8 mouse cellular contexts compared by ENCODE assay signal in the genomic region with DNA sequence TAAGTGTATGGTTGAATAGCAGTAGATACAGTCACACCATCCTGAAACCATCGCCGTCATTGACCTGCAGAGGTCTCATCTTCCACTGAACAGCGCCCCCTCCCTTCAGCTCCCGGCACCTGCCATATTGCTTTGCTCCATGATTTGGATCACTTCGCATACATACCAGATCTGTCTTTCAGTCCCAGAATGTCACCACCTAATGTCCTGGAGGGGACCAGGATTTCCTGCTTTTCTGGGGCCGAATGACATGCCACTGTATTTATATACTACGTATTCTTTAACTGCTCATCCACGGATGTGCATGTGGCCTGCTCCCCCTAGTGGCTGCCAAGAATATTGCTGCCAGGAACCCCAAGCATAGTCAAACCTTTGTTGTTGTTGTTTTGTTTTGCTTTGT. TPM values are rescaled to one million over a fixed set of nuclear protein-coding genes. Genes with fewer than 3 reads are reported as not detected.
DNase-seq lines count a peak whose midpoint lies in the region; ATAC-seq and TF ChIP-seq lines count a peak whose summit lies in the region.

No protein-coding gene starts in this region.

- TF ChIP-seq CTCF in lung, postnatal 0 days (IDR thresholded peaks at IDR 0.05), result peak; percentile 91

- peak; percentile 31 for DNase-seq in MEL-GATA-1-ER (ENCODE audit: extremely low read depth, low read depth)
- peak; percentile 82 for DNase-seq in cerebellum, adult 8-10 months
- DNase-seq in forelimb bud, embryonic 11.5 days (ENCODE audit: low read depth, low spot score), result peak; percentile 59
- DNase-seq in layer of hippocampus, postnatal 10 days (ENCODE audit: low spot score in 2 of 2), result peak; percentile 80 to 81
- DNase-seq in lung, postnatal 0 days (ENCODE audit: low spot score), result peak; percentile 80
- DNase-seq in ovary, postnatal 36 days (ENCODE audit: low spot score), result peak; percentile 59
- DNase-seq in thymus, postnatal 25 days, result peak; percentile 78

- ATAC-seq in hindbrain, embryonic 12.5 days (ENCODE audit: low FRiP score), result peak; percentile 52
- ATAC-seq in lung, postnatal 0 days, result peak; percentile 71

- no peak overlapping the region for H3K9ac ChIP-seq in hindbrain, embryonic 12.5 days
- H3K9ac ChIP-seq in lung, postnatal 0 days (replicated peaks; ENCODE audit: low read depth), result no peak overlapping the region

- H3K9me3 ChIP-seq in hindbrain, embryonic 12.5 days (replicated peaks), result no peaks in the 10 kb centered on the region
- no peaks in the 10 kb centered on the region for H3K9me3 ChIP-seq in lung, postnatal 0 days (ENCODE audit: low read length)

- peak overlapping the region; percentile 55 for H3K4me2 ChIP-seq in hindbrain, embryonic 12.5 days (replicated peaks)
- peak overlapping the region; percentile 48 for H3K4me2 ChIP-seq in lung, postnatal 0 days (replicated peaks; ENCODE audit: low read depth, low read length)

- no peak for TF ChIP-seq EP300 in lung, postnatal 0 days (IDR thresholded peaks at IDR 0.05)

- H3K36me3 ChIP-seq in hindbrain, embryonic 12.5 days, result no peaks in the 10 kb centered on the region
- no peaks in the 10 kb centered on the region for H3K36me3 ChIP-seq in lung, postnatal 0 days (ENCODE audit: insufficient read depth, low read length)

- WGBS in hindbrain, embryonic 12.5 days, result 7% methylated on average over 8 of the region's 8 CpGs
- 7% methylated on average over 8 of the region's 8 CpGs for WGBS in lung, postnatal 0 days

- H3K4me1 ChIP-seq in hindbrain, embryonic 12.5 days, result no peaks in the 10 kb centered on the region
- no peaks in the 10 kb centered on the region for H3K4me1 ChIP-seq in lung, postnatal 0 days (ENCODE audit: insufficient read depth, low read depth, low read length)

- H3K27me3 ChIP-seq in hindbrain, embryonic 12.5 days, result no peaks in the 10 kb centered on the region
- no peaks in the 10 kb centered on the region for H3K27me3 ChIP-seq in lung, postnatal 0 days (replicated peaks; ENCODE audit: insufficient read depth, low read length)

- H3K27ac ChIP-seq in hindbrain, embryonic 12.5 days, result no peak overlapping the region
- H3K27ac ChIP-seq in lung, postnatal 0 days (ENCODE audit: low read length), result no peak overlapping the region

- peak overlapping the region; percentile 32 for H3K4me3 ChIP-seq in hindbrain, embryonic 12.5 days
- 0 out of 2 replicates have a peak overlapping the region, but pooled peaks have one; percentile 6 for H3K4me3 ChIP-seq in lung, postnatal 0 days (ENCODE audit: low read depth, low read length)

RNA-seq across cellular contexts. Expression of a gene that starts 3.1 kb away (rescaled TPM):
- 0.20 and 0.43 TPM in 2 replicates for polyA plus RNA-seq in hindbrain, embryonic 12.5 days (2016; fragmentation: Nextera tagmentation; extraction: Ambion mirVana)
- total RNA-seq in layer of hippocampus, postnatal 10 days (2021), result under 1 TPM in 1 of 2 experiments, not detected in 1; 0.18 TPM
- polyA plus RNA-seq in lung, postnatal 0 days (2015; fragmentation: Nextera tagmentation; extraction: Ambion mirVana), result 0.45 and 0.77 TPM in 2 replicates

RNA-seq across cellular contexts. Expression of a gene that starts 13.3 kb away (rescaled TPM):
- polyA plus RNA-seq in hindbrain, embryonic 12.5 days (2016; fragmentation: Nextera tagmentation; extraction: Ambion mirVana), result 21.4 and 22.3 TPM in 2 replicates
- total RNA-seq in layer of hippocampus, postnatal 10 days (2021), result 10 to 100 TPM; 25.9 to 26.8 TPM
- polyA plus RNA-seq in lung, postnatal 0 days (2015; fragmentation: Nextera tagmentation; extraction: Ambion mirVana), result 7.7 and 9.9 TPM in 2 replicates

Comparison
In these comparisons a context has a peak if more than half of its experiments do, and no peak if none do; other contexts are left out.
1. DNase-seq: peak in every context shown above with its lines; median percentile 82 in cerebellum, adult 8-10 months; 80 in layer of hippocampus, postnatal 10 days; 80 in lung, postnatal 0 days; 78 in thymus, postnatal 25 days; 59 in forelimb bud, embryonic 11.5 days; 59 in ovary, postnatal 36 days; 31 in MEL-GATA-1-ER.